Mouse (Mus musculus): Measurements from ENCODE around the gene Fggy.

- TF ChIP-seq MAFK (IDR thresholded peaks at IDR 0.05; ENCODE audit: insufficient read depth, low read depth, low read length) (no peak), CHD2 (IDR thresholded peaks at IDR 0.05; ENCODE audit: low read depth, low read length) (no peak), ZC3H11A (IDR thresholded peaks at IDR 0.05; ENCODE audit: borderline replicate concordance, low read depth, low read length) (no peak), HCFC1 (IDR thresholded peaks at IDR 0.05; ENCODE audit: borderline replicate concordance, insufficient read depth, low read length) (no peak), ZNF384 (IDR thresholded peaks at IDR 0.05; ENCODE audit: low read depth, low read length) (no peak)
These were observed 283.2 kb downstream of the Fggy start for GRCm38 (mm10) chr4:95840389-95841053.

Measured in ES-E14 (cell line).